Mouse (Mus musculus): ENCODE data around the gene Gm3139.
"Not testable (repeated sequence)": the region's sequence is repeated elsewhere in the genome, so short reads cannot be mapped to it uniquely, and the experiment has no call there.

The Gm3139 gene

GRCm38 (mm10) chr5:94525987-94526386 is at the start of gene Gm3139:
TSS of gene Gm3139 (plus strand) at chr5:94526287.
- DNase-seq (ENCODE audit: low read depth): not testable (repeated sequence)
